ENCODE assay signal across 7 mouse cellular contexts in the genomic region with DNA sequence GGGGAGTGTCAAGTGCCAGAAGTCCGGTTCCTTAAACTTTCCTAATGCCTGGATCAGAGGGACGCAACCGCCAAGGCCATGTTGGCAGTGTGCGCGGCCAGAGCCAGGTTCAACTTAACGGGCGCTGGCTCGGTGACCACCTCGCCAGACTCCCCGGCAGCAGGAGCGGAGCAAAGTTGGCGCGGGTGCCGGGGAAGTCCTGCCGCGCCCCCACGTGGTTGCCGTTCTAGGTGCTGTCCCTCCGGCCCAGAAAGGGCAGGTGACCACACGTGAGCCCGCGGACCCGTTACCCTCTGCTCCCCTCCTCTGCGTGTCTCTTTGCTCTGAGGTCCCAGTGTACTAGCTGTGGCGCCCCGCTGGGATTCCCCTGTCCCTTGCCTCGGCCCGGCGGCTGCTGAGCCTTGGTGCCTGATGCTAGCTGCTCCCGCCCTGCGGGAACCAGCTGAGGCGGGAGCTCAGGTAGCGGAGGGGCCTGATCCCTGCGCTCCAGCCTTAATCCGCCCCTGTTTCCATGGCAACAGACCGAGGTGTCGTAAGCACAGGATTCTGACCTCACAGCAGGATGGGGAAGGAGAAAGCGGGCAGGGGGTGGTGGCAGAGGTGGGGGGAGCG. TPM values are rescaled to one million over a fixed set of nuclear protein-coding genes. Genes with fewer than 3 reads are reported as not detected.
DNase-seq lines count a peak whose midpoint lies in the region; ATAC-seq and TF ChIP-seq lines count a peak whose summit lies in the region.

No protein-coding gene starts in this region.

- TF ChIP-seq RAD21 in MEL (IDR thresholded peaks at IDR 0.05; ENCODE audit: low read depth, low read length) = no peak; the same call in 1 of the 2 replicates

- TF ChIP-seq POLR2A in MEL (IDR thresholded peaks at IDR 0.05; ENCODE audit: control insufficient read depth in 1 of 2, insufficient read depth in 1 of 2, low read depth in 1 of 2, low read length in 2 of 2, poor library complexity in 1 of 2) = no peak

- 1% methylated on average over 39 of the region's 39 CpGs for WGBS in heart, embryonic 15.5 days

- TF ChIP-seq CTCF in MEL (IDR thresholded peaks at IDR 0.05 in 2 of 3, conservative IDR thresholded peaks at IDR 0.05 in 1 of 3; ENCODE audit: control insufficient read depth in 1 of 3, insufficient read depth in 1 of 3, low read depth in 2 of 3, low read length in 3 of 3, poor library complexity in 1 of 3, severe bottlenecking in 1 of 3) = peak in 2 of 3 experiments; percentile 26 to 48; a peak in 4 of 6 replicates

- TF ChIP-seq EP300 in MEL (IDR thresholded peaks at IDR 0.05; ENCODE audit: low read depth in 1 of 2, low read length in 2 of 2) = no peak

- DNase-seq in MEL (ENCODE audit: low read depth, low spot score) = peak; percentile 48
- DNase-seq in cerebellum, postnatal 25 days = peak; percentile 83 to 88
- DNase-seq in kidney, postnatal 10 days = peak; percentile 70
- DNase-seq in mesoderm, embryonic 11.5 days (ENCODE audit: low read depth, low spot score) = peak; percentile 83
- peak; percentile 72 for DNase-seq in testis, postnatal 10 days (ENCODE audit: low spot score)

- peak overlapping the region; percentile 69 for H3K9ac ChIP-seq in MEL (ENCODE audit: control insufficient read depth, low read depth, low read length, poor library complexity, severe bottlenecking)
- peak overlapping the region; percentile 71 for H3K9ac ChIP-seq in heart, embryonic 15.5 days

- H3K27ac ChIP-seq in MEL (ENCODE audit: control insufficient read depth, low read depth, low read length) = no peak overlapping the region
- peak overlapping the region; percentile 93 for H3K27ac ChIP-seq in heart, embryonic 15.5 days

- peak overlapping the region; percentile 94 for H3K4me2 ChIP-seq in heart, embryonic 15.5 days

- H3K4me3 ChIP-seq in MEL (ENCODE audit: control insufficient read depth in 1 of 2, insufficient read depth in 1 of 2, low read depth in 2 of 2, low read length in 2 of 2) = peak overlapping the region; percentile 68 to 80
- H3K4me3 ChIP-seq in heart, embryonic 15.5 days = peak overlapping the region; percentile 70

- peaks cover 3% of the 10 kb centered on the region for H3K79me2 ChIP-seq in MEL (ENCODE audit: control insufficient read depth, insufficient read depth, low read length, poor library complexity)

- H3K27me3 ChIP-seq in MEL (ENCODE audit: control insufficient read depth in 1 of 2, insufficient read depth in 2 of 2, low read length in 2 of 2) = peaks cover 2 to 15% of the 10 kb centered on the region in 2 experiments; a peak in 2 of 4 replicates
- peaks cover 29% of the 10 kb centered on the region for H3K27me3 ChIP-seq in heart, embryonic 15.5 days

- H3K4me1 ChIP-seq in MEL (ENCODE audit: control insufficient read depth in 1 of 2, insufficient read depth in 2 of 2, low read length in 2 of 2) = peaks cover 2 to 14% of the 10 kb centered on the region in 2 experiments; a peak in 3 of 4 replicates
- peaks cover 61% of the 10 kb centered on the region for H3K4me1 ChIP-seq in heart, embryonic 15.5 days (replicated peaks)

- no peaks in the 10 kb centered on the region for H3K9me3 ChIP-seq in MEL (replicated peaks; ENCODE audit: insufficient read depth, low read length)
- no peaks in the 10 kb centered on the region for H3K9me3 ChIP-seq in heart, embryonic 15.5 days (replicated peaks)

- ATAC-seq in CD4-positive, CD25-positive, alpha-beta regulatory T cell, adult 4 months = peak; percentile 40
- no peak; the same call in 1 of the 2 replicates for ATAC-seq in heart, embryonic 15.5 days (replicated peaks; ENCODE audit: insufficient number of reproducible peaks, insufficient read depth, low FRiP score, low read depth)

- peaks cover 0 to 3% of the 10 kb centered on the region in 2 experiments; a peak in 1 of 4 replicates for H3K36me3 ChIP-seq in MEL (ENCODE audit: control insufficient read depth in 1 of 2, insufficient read depth in 2 of 2, low read length in 2 of 2)
- H3K36me3 ChIP-seq in heart, embryonic 15.5 days = no peaks in the 10 kb centered on the region

TF ChIP-seq in MEL, 35 proteins besides CTCF, POLR2A, EP300 and RAD21:
- TF ChIP-seq MAX (IDR thresholded peaks at IDR 0.05; ENCODE audit: low read length) (0 out of 2 replicates have a peak, but pooled peaks have one; percentile 34), USF1 (IDR thresholded peaks at IDR 0.05; ENCODE audit: low read depth, low read length) (peak; percentile 37; the same call in 1 of the 2 replicates), ZKSCAN1 (IDR thresholded peaks at IDR 0.05; ENCODE audit: low read depth, low read length) (no peak)
TF ChIP-seq in MEL: peak in this region for 2.

RNA-seq across cellular contexts. Expression of gene Rtn4rl1, which starts 1.4 kb away (rescaled TPM):
- polyA plus RNA-seq in CD4-positive, CD25-positive, alpha-beta regulatory T cell, adult 4 months (2017; shearing (Covaris generic)) = 1 to 10 TPM; 1.5 to 1.8 TPM
- total RNA-seq in MEL (2012; rRNA removed) = 0.35 and 0.46 TPM in 2 replicates
- polyA plus RNA-seq in MEL (2012; ENCODE audit: insufficient read depth in 1 of 2, insufficient read length in 2 of 2, low read depth in 1 of 2, low replicate concordance in 2 of 2, missing spikeins in 1 of 2) = 1 to 10 TPM in 1 of 2 experiments, not detected in 1; 2.6 TPM
- 12.4 and 13.1 TPM in 2 replicates for polyA plus RNA-seq in heart, embryonic 15.5 days (2015; fragmentation: Nextera tagmentation; extraction: Ambion mirVana)

RNA-seq across cellular contexts. Expression of gene Dph1, which starts 3.9 kb away (rescaled TPM):
- 10 to 100 TPM; 11.0 to 20.6 TPM for polyA plus RNA-seq in CD4-positive, CD25-positive, alpha-beta regulatory T cell, adult 4 months (2017; shearing (Covaris generic))
- 54.2 and 59.5 TPM in 2 replicates for total RNA-seq in MEL (2012; rRNA removed)
- polyA plus RNA-seq in MEL (2012; ENCODE audit: insufficient read depth in 1 of 2, insufficient read length in 2 of 2, low read depth in 1 of 2, low replicate concordance in 2 of 2, missing spikeins in 1 of 2) = 10 to 100 TPM in 1 of 2 experiments, not detected in 1; 58.4 TPM
- 17.2 and 20.5 TPM in 2 replicates for polyA plus RNA-seq in heart, embryonic 15.5 days (2015; fragmentation: Nextera tagmentation; extraction: Ambion mirVana)

RNA-seq across cellular contexts. Expression of gene Ovca2, which starts 16.3 kb away (rescaled TPM):
- 10 to 100 TPM; 19.2 to 29.4 TPM for polyA plus RNA-seq in CD4-positive, CD25-positive, alpha-beta regulatory T cell, adult 4 months (2017; shearing (Covaris generic))
- total RNA-seq in MEL (2012; rRNA removed) = 22.7 and 33.1 TPM in 2 replicates
- polyA plus RNA-seq in MEL (2012; ENCODE audit: insufficient read depth in 1 of 2, insufficient read length in 2 of 2, low read depth in 1 of 2, low replicate concordance in 2 of 2, missing spikeins in 1 of 2) = 10 to 100 TPM in 1 of 2 experiments, not detected in 1; 23.1 TPM
- polyA plus RNA-seq in heart, embryonic 15.5 days (2015; fragmentation: Nextera tagmentation; extraction: Ambion mirVana) = 14.4 and 17.5 TPM in 2 replicates

RNA-seq across cellular contexts. Expression of gene Hic1, which starts 25.6 kb away (rescaled TPM):
- under 1 TPM in 1 of 2 experiments, not detected in 1; 0.36 TPM for polyA plus RNA-seq in CD4-positive, CD25-positive, alpha-beta regulatory T cell, adult 4 months (2017; shearing (Covaris generic))
- 16.7 and 18.8 TPM in 2 replicates for total RNA-seq in MEL (2012; rRNA removed)
- polyA plus RNA-seq in MEL (2012; ENCODE audit: insufficient read depth in 1 of 2, insufficient read length in 2 of 2, low read depth in 1 of 2, low replicate concordance in 2 of 2, missing spikeins in 1 of 2) = 10 to 100 TPM in 1 of 2 experiments, not detected in 1; 18.2 TPM
- 11.0 and 18.0 TPM in 2 replicates for polyA plus RNA-seq in heart, embryonic 15.5 days (2015; fragmentation: Nextera tagmentation; extraction: Ambion mirVana)
